Mouse (Mus musculus) megakaryocyte, embryonic 14.5 days (primary cell): Measurements from ENCODE around the gene Cpox.

Experiments
- FLI1 ChIP-seq: IDR thresholded peaks from 2 replicates; pipeline ENCODE4 v1.6.1; 2012; ENCODE audit warnings: low read length, inconsistent platforms, mixed read lengths
- GATA1 ChIP-seq: IDR thresholded peaks from 3 replicates; pipeline ENCODE4 v1.6.1; 2012; ENCODE audit warnings: mixed read lengths, low read length, inconsistent platforms, borderline replicate concordance

DNA sequence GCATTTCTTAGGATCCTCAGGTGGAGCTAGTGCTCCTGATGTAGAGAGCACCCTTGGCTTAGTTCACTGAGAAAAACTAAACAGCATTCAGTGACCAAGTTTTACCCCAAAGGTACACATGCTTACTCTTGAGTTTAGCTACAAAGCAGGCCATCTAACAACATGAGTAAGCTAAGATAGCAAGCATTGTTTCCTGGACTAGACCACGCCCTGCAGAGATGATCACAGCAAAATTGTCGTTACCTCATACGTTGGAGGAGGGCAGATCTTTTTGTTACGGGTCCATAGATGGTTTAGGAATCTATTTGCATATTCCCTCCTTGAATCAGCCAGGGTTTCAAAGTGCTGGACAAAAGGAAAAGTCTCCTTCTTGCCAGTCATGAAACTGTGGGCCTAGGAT, 32.6 kb upstream of the Cpox start:
- TF ChIP-seq GATA1: no peak
- no peak for TF ChIP-seq FLI1
